Mouse (Mus musculus) liver, adult 2 months (tissue): ENCODE measurements around the gene Dhrs7b.

ENCODE experiments used
- CTCF ChIP-seq: fragments of 200-500 bp; IDR thresholded peaks from 2 replicates; pipeline ENCODE4 v1.5.1; 2011; ENCODE audit warnings: low read depth, low read length, control low read depth
- POLR2A ChIP-seq: fragments of 200-500 bp; IDR thresholded peaks from 2 replicates; pipeline ENCODE4 v1.6.1; 2011; ENCODE audit warnings: low read length, control low read depth; ENCODE audit not compliant: insufficient read depth; ENCODE audit errors: extremely low read depth

GRCm38 (mm10) chr11:60864166-60864565 is 33.7 kb downstream of the Dhrs7b start:
- TF ChIP-seq CTCF (no peak), POLR2A (no peak)
